Mouse (Mus musculus): ENCODE measurements around the gene Acsl6. TPM values are rescaled to one million over a fixed set of nuclear protein-coding genes. Genes with fewer than 3 reads are reported as not detected.

The Acsl6 gene
- not detected in 2 replicates for polyA plus RNA-seq (2012)

- no peak for TF ChIP-seq GATA1 (IDR thresholded peaks at IDR 0.05; ENCODE audit: low read length)
These were observed at the start of gene Acsl6 for GRCm38 (mm10) chr11:54303728-54304470. Acsl6 (plus strand) TSS chr11:54303798.

DNA sequence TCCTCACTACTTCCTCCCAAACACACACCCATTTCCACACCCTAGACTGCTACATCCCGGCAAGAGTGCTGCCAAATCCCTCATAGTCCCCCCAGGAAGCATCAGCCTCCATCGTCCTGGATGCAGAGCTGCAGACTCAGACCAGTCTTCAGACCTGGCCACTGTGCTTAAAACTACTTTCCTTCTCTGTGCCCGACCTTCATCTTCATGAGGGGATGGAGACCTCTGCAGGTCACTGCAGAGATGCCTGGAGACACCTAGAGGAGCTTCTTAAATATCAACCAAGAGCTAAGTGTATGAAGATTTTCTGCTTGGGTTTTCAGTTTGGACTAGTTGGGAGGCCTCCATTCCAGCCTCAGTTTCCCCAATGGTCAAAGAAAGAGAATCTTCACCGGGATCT is 49.5 kb upstream of the Acsl6 start:
- no peak for TF ChIP-seq GATA1 (IDR thresholded peaks at IDR 0.05; ENCODE audit: low read length)

- no peak for TF ChIP-seq GATA1 (IDR thresholded peaks at IDR 0.05; ENCODE audit: low read length)
These were observed 46.8 kb upstream of the Acsl6 start for GRCm38 (mm10) chr11:54256624-54257376.

- no peak for TF ChIP-seq GATA1 (IDR thresholded peaks at IDR 0.05; ENCODE audit: low read length)
These were observed 40.1 kb upstream of the Acsl6 start for GRCm38 (mm10) chr11:54263405-54264031.

DNA sequence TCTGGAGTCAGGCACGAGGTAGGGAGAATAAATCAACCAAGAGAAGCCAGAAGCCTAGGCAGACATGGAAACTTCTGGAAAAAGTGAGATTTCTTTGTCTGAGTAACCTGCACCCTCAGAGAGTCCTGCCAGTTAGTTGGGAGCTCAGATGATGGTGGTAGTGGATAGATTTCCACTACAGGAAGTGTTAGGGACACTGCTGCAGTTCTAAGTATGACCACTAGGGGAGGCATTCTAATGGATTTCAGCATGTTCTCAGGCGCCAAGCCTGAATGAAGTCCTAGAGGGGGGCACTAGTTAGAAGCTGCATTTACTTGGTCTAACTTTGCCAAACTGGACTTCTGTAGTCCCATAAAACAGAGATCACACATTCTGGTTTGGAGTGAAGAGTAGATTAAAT is 39.1 kb upstream of the Acsl6 start:
- TF ChIP-seq GATA1 (IDR thresholded peaks at IDR 0.05; ENCODE audit: low read length): no peak

- TF ChIP-seq GATA1 (IDR thresholded peaks at IDR 0.05; ENCODE audit: low read length): no peak
These were observed 36.4 kb upstream of the Acsl6 start, which contains the start of gene Il3 for GRCm38 (mm10) chr11:54267177-54267576. Il3 (minus strand) TSS chr11:54267277.

DNA sequence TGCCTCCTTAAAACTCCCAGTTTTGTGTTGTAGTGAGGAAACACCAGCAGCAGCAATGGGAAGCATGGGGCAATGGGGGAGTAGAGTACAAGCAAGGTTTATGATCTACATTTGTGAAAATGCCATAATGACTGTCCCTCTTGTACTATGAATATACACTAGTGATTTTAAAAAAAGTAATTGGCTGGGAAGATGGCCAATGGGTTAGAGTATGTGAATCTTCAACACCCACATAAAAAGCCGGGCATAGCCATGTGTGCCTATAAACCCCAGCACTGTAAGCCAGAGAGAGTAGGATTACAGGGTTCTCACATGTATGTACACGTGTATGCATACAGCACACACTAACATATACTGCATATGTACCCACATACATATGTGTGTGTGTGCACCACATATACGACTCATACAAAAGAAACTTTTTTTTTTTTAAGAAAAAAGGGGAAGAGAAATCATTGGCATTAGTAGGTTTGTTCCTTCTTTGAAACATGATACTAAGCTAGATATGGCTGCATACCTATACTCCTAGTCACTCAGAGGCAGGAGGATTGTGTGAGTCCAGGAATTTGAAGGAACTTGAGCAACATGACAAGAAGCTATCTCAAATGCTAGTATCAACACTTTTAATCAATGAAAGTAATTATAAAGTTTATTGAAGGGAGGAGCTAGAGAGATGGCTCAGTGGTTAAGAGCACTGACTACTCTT is 34.3 kb upstream of the Acsl6 start:
- no peak for TF ChIP-seq GATA1 (IDR thresholded peaks at IDR 0.05; ENCODE audit: low read length)

DNA sequence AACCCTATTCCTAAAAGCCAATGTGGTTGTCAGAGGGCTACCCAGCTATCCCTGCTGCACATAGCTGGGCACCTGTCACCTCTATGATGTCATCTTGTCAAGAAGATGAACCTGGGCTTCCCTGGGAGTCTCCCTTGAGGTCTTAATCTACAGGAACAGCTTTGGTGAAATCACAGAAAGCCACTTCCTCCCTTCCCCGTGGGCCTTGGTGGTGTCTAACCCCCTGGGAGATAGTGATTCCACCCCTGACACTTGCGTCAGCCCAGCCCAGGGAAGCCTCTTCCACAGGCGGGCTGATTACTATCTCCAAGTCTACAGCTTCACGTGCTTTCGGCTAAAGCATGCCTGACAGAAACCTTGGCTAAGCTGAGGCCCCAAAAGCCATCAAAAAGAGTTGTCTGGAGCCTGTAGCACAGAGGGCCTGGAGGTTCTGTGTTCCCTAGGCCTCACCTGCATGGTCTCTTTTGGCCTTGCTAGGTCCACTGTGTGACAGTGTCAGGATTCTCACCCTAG is 32.1 kb upstream of the Acsl6 start:
- TF ChIP-seq GATA1 (IDR thresholded peaks at IDR 0.05; ENCODE audit: low read length): no peak

- TF ChIP-seq GATA1 (IDR thresholded peaks at IDR 0.05; ENCODE audit: low read length): no peak
These were observed 15.7 kb upstream of the Acsl6 start for GRCm38 (mm10) chr11:54287821-54288453.

GRCm38 (mm10) chr11:54292163-54292562 is 11.4 kb upstream of the Acsl6 start:
- no peak for TF ChIP-seq GATA1 (IDR thresholded peaks at IDR 0.05; ENCODE audit: low read length)

GRCm38 (mm10) chr11:54293980-54294807 is 9.4 kb upstream of the Acsl6 start:
- TF ChIP-seq GATA1 (IDR thresholded peaks at IDR 0.05; ENCODE audit: low read length): no peak

DNA sequence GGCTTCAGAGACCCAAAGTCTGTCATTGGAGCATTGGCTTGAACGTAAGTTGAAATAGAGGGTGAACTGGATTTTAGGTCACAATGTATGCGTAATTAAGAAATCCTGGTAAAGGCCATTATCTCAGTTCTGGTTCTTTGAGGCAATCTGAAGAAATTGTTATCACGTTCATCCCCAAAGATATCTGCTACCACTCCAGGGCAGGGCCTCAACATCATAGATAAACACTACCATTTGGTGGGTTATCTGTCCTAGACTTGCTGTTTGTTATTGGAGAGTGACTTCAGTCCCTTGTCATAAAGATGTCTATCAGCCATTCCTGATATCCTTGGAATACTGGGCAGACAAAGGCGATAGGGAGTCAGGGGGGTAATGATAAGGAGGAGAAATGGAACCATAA is 7.6 kb upstream of the Acsl6 start:
- TF ChIP-seq GATA1 (IDR thresholded peaks at IDR 0.05; ENCODE audit: low read length): no peak

- TF ChIP-seq GATA1 (IDR thresholded peaks at IDR 0.05; ENCODE audit: low read length): no peak
These were observed 6.9 kb upstream of the Acsl6 start for GRCm38 (mm10) chr11:54296734-54297133.

- no peak for TF ChIP-seq GATA1 (IDR thresholded peaks at IDR 0.05; ENCODE audit: low read length)
These were observed 4.8 kb upstream of the Acsl6 start for GRCm38 (mm10) chr11:54298777-54299176.
